Comparison of ENCODE assay signal across 7 mouse cellular contexts in genomic region chr4:47979579-47980313, GRCm38 (mm10).
DNase-seq lines count a peak whose midpoint lies in the region; ATAC-seq lines count a peak whose summit lies in the region.

No protein-coding gene starts in this region.

- H3K4me1 ChIP-seq in midbrain, embryonic 14.5 days (ENCODE audit: control insufficient read depth, insufficient read depth, low read length), result no peaks in the 10 kb centered on the region
- H3K4me1 ChIP-seq in midbrain, embryonic 10.5 days, result no peaks in the 10 kb centered on the region

- H3K27me3 ChIP-seq in midbrain, embryonic 14.5 days (ENCODE audit: control insufficient read depth, insufficient read depth, low read length), result no peaks in the 10 kb centered on the region
- H3K27me3 ChIP-seq in midbrain, embryonic 10.5 days (ENCODE audit: low read depth, poor library complexity, severe bottlenecking), result no peaks in the 10 kb centered on the region

- ATAC-seq in midbrain, embryonic 14.5 days (ENCODE audit: low FRiP score, low TSS enrichment), result no peak

- H3K9ac ChIP-seq in midbrain, embryonic 14.5 days (replicated peaks; ENCODE audit: low read length), result no peak overlapping the region

- H3K9me3 ChIP-seq in midbrain, embryonic 14.5 days (ENCODE audit: control insufficient read depth, low read length), result no peaks in the 10 kb centered on the region
- 0 out of 2 replicates have a peak, but pooled peaks cover 5% of the 10 kb centered on the region for H3K9me3 ChIP-seq in midbrain, embryonic 10.5 days (replicated peaks)

- peak; percentile 45 for DNase-seq in midbrain, embryonic 14.5 days
- no peak for DNase-seq in midbrain, embryonic 10.5 days (ENCODE audit: low spot score)
- DNase-seq in adrenal gland, postnatal 4 days (ENCODE audit: low spot score in 2 of 2), result peak; percentile 4 to 34
- DNase-seq in gastrocnemius, postnatal 25 days, result peak; percentile 19
- peak; percentile 66 to 73 for DNase-seq in kidney, postnatal 4 days
- no peak for DNase-seq in spleen, postnatal 4 days (ENCODE audit: low spot score in 2 of 2)
- DNase-seq in layer of hippocampus, postnatal 25 days (ENCODE audit: extremely low spot score in 1 of 2, low spot score in 1 of 2), result no peak

- H3K4me3 ChIP-seq in midbrain, embryonic 14.5 days (replicated peaks; ENCODE audit: low read depth, low read length), result no peak overlapping the region
- H3K4me3 ChIP-seq in midbrain, embryonic 10.5 days, result no peak overlapping the region

- no peak overlapping the region for H3K4me2 ChIP-seq in midbrain, embryonic 14.5 days (ENCODE audit: low read length)

- H3K36me3 ChIP-seq in midbrain, embryonic 14.5 days (ENCODE audit: control insufficient read depth, insufficient read depth, low read length), result no peaks in the 10 kb centered on the region
- H3K36me3 ChIP-seq in midbrain, embryonic 10.5 days, result no peaks in the 10 kb centered on the region

- 70% methylated on average over 13 of the region's 13 CpGs for WGBS in midbrain, embryonic 14.5 days
- 85% methylated on average over 13 of the region's 13 CpGs for WGBS in midbrain, embryonic 10.5 days

- no peak overlapping the region for H3K27ac ChIP-seq in midbrain, embryonic 14.5 days (replicated peaks; ENCODE audit: low read depth, low read length)
- no peak overlapping the region for H3K27ac ChIP-seq in midbrain, embryonic 10.5 days (replicated peaks)

Comparison
In these comparisons a context has a peak if more than half of its experiments do, and no peak if none do; other contexts are left out.
1. DNase-seq: peak in midbrain, embryonic 14.5 days (single experiment), adrenal gland, postnatal 4 days (2 of 2), gastrocnemius, postnatal 25 days (single experiment) and kidney, postnatal 4 days (2 of 2); none in midbrain, embryonic 10.5 days (single experiment), spleen, postnatal 4 days (0 of 2) and layer of hippocampus, postnatal 25 days (0 of 2).